Mouse (Mus musculus) heart, postnatal 0 days (tissue): ENCODE measurements around the gene Cnot3.
"Not testable (repeated sequence)": the region's sequence is repeated elsewhere in the genome, so short reads cannot be mapped to it uniquely, and the experiment has no call there.

Experiments
- CTCF ChIP-seq: IDR thresholded peaks from 2 replicates; pipeline ENCODE4 v1.5.1; 2016; ENCODE audit warnings: antibody characterized with exemption, control low read depth, low read depth
- EP300 ChIP-seq: IDR thresholded peaks from 2 replicates; pipeline ENCODE4 v1.6.1; 2016; ENCODE audit warnings: antibody characterized with exemption, low read depth

GRCm38 (mm10) chr7:3694949-3695305, 49.9 kb downstream of the Cnot3 start:
- TF ChIP-seq CTCF, EP300: not testable (repeated sequence)
